Mouse (Mus musculus): ENCODE data around the gene Xbp1.
A peak's percentile ranks its signal among the peaks of the same experiment; 100 is the strongest.
"Not testable (repeated sequence)": the region's sequence is repeated elsewhere in the genome, so short reads cannot be mapped to it uniquely, and the experiment has no call there.

Xbp1 gene

DNA sequence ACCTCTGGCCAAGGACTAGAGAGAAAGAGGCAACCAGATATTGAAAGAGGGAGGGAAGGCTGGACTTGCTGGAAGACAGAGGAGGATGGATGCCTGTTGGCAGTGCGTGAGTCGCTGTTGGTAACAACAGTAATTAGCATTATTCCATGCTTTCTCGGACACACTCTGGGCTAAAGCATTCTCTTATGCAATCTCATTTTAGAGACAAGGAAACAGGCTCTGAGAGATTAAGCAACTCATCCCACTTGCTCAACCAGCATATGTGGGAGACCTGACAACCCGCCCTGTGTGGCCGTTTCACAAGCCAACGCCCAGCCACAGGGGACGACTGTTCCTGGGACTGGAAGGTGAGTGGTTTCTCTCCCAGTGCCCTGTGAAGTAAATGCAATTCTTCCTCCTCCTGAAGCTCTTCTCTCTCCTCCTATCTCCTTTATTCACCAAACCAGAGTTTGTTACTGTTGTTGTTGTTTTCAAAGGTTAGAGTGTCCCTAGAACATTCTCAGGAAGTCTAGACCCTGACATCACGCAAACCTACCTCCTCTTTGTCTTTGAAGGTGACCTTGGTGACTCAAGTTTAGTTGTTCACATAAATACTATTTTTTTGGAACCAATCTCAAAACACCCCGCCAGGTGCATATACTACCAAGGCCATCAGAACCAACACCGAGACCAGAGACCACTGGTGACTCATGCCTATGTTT, 18.0 kb upstream of the Xbp1 start:
- DNase-seq, result no peak

DNA sequence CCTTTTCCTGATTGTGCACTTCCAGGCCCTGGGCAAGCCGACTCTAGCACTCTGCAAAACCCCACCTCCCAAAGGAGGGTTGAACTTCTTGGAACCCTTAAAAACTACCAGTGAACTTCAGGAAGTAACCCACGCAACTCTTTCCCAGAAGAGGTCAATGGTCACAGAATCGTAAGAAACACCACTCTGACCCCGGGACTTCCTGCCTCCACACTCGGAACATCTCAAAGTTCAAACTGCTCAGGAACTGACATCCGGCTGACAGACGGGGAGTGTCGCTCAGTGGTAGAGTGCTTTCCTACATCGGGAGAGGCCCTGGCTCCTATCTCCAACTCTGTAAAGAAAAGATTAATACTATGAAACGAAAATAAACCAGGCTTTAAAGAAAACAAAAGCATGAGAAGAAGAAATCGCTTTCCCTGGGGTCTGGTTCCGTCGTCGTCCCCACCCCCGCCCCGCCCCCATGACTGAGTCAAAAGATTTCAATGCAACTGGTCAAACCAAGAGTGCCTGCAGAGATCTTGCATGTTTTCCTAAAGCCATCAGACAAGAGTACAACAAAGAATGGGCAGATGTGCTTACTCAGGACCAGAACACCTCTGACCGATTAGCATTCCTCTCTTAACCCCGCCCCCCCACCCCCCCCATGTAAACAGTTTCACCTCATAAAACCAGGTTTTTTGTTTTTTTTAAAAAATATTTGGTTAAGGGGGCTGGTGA, 14.4 kb upstream of the Xbp1 start:
- DNase-seq, result no peak

DNA sequence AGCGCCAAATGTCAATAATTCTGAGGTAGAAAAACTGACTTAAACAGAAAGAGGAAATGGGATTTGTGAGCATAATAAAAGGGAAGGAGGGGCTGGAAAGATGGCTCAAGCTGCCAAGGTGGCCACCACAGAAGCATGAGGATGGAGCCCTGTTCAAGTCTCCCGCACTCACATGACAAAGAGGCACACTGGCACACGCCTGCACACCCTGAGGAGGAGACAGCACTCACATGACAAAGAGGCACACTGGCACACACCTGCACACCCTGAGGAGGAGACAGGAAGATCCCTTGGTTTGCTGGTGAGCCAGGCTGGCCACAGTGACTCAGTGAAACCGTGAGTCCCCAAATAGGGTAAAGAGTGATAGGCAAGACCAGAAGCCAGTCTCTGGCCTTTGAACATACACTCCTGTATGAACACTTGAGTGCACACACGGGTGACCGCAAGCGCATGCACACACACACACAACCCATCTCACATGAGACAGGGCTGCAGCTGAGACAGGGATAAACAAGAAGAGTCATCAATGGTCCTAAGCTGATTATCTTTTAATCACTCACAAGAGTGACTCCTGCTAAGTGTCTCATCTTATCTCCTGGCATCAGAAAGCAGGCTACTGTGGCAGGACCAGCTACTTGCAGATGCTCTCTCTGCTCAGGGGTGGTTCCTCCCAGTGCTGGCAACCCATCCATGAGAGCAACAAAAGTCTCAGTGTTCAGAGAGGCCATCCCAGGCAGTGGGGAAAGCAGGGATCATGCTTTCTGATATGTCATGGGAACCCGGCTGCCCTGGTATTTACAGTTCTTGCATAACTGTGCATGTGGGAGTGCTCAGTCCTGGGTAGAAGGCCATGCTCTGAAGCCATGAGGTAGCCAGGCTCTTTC, 11.0 kb upstream of the Xbp1 start:
- no peak for DNase-seq

DNA sequence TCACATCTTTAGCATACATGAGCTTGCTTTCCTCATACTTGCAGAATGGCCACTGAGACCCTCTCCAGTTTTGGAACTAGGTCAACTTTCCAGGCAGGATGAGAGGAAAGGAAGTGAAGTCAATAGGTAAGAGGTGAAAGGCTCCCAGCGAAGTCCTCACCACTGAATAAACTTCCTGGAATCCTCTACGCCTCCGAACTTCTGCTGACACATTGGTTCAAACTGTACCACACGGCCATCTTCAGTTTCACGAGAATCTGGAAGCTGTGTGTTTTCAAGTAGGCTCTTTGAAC, 10.4 kb upstream of the Xbp1 start:
- DNase-seq, result no peak

DNA sequence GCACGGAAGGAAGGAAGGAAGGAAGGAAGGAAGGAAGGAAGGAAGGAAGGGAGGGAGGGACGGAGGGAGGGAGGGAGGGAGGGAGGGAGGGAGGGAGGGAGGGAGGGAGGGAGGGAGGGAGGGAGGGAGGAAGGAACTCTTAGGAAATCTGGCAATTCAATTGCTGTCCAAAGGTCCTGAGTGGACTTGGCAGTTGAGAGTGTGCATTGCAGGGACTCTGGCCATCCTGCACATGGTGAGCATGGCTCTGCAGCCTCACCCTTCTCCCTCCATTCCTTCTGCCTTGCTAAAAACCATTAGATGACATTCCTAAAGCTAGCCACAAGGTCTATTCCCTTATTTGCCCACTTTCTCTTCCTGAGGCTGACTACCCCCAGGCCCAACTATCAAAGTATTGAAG, 9.8 kb upstream of the Xbp1 start:
- not testable (repeated sequence) for DNase-seq

DNA sequence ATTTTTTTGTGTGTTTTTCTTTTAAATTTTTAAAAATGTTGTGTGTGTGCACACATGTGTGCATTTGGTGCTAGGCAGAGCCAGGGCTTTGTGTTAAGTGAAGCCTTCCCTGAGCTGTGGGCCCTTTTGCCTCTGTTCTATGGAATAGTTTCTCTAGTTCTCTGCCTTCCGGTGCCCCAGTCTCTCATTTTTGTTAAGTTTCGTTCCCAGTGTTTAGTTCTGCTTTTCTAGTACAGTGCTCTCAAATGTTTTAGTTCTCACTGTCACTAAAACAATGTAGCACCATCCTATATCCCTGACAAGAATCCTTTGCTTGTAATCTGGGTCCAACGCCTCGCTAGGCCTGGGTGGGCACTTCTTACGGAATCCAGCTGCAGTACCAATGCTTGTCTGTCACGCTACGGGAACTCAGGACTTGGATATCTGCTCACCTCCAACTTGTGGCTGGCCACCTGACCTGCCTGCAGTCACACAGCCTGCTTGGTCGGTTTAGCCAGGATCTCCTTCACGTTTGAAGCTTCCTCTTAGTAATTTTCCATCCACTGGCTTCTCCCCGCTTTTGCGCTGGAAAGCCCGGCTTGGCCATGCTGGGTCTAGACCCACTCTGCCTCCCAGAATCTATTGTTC, 8.2 kb upstream of the Xbp1 start:
- no peak for DNase-seq

DNA sequence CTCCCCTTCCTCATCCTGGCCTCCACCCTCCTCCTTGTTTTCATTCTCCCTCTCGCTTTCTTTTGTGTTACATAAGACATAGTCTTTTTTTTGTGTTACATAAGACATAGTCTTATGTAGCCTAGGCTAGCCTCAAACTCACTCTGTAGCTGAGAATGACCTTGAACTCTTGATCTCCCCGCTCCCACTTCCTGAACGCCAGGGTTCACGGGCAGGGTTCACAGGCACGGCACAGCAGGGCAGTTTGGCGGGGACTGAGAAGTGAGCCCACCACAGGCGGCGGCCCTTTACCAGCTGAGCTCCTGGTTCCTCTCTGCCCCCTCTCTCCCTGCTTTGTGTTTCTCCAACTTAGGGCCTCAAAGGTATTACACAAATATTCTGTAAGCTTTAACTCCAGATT, 7.5 kb upstream of the Xbp1 start:
- no peak for DNase-seq

DNA sequence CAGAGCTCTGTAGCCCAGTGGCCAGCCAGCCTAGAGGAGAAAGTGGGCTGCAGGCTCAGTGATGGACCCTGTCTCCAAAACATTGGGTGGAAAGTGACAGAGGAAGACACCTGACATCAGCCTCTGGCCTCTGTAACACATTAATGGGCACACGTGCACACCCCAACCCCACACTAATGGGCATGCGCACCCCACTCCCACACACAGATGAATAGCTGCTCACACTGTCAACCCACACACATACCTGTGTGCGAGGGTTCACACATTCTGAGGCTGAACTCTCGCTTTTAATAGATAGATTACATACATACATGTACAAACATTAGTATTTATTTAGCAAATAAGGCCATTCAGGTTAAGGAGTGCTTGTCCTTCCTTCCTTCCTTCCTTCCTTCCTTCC, 6.4 kb upstream of the Xbp1 start:
- no peak for DNase-seq

DNA sequence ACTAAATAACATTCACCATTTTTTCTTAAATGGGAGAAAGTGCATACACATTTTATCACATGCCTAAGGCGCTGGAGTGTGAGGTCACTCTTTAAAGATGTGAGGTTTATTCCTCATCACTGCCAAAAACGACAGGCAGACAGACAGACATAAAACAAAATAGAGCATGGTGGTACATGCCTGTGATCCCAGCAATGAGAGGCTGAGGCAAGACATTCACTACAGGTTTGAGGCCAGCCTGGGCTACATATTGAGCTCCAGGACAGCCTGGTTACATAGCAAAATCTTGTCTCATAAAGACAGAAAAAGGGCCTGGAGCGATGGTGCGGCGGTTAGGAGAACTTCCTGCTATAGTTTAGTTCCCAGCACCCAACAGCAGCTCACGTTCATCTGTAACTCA, 5.3 kb upstream of the Xbp1 start:
- no peak for DNase-seq

DNA sequence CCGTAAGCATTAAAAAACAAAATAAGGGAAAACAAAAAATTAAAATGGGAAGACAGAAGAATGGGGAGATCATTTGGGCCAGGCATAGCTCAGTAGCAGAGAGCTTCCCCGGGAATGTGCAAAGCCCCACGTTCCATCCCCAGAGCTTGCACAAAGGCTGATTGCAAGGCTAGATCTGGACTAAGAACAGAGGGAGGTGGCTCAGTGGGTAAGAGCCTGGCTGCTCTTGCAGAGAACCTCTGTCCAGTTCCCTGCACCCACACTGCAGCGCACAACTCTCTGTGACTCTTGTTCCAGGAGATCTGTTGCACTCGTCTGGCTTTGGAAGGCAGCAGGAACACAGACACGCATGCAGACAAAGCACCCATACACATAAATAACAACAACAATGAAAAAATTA, 4.8 kb upstream of the Xbp1 start:
- no peak for DNase-seq

DNA sequence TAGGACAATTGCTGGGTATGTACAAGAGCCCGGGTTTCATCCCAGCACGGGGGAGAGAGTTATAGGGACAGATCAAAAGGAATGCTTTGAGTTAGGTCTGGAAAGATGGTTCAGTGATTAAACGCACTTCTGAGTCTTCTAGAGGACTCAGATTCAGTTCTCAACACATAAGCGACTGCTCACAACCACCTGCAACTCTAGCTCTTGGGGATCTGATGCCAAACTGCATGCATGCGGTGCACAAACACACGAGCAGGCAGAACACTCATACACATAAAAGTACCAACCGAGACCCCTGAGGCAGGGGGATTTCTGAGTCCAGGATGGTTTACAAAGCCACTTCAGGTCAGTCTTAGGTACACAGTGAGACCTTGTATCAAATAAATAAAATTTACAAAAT, 4.3 kb upstream of the Xbp1 start:
- no peak for DNase-seq

DNA sequence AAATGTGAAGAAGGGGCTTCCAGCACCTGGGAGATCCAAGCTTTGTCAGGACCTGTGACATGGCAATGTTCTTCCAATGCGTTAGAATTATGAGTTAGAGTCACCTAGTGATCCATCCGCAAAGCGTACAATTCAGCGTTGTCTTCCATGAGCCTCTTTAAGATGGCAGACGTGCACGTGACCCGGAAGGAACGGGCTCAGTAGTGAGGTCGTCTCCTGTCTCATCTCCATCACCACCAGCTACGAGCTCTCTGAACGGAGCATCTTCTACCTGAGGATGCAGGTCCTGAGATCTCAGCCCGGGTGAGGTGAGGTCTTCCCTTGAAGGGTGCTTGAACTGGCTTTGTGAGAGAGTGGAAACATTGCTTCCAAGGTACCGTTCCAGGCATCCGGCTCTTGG, 3.8 kb upstream of the Xbp1 start:
- no peak for DNase-seq

DNA sequence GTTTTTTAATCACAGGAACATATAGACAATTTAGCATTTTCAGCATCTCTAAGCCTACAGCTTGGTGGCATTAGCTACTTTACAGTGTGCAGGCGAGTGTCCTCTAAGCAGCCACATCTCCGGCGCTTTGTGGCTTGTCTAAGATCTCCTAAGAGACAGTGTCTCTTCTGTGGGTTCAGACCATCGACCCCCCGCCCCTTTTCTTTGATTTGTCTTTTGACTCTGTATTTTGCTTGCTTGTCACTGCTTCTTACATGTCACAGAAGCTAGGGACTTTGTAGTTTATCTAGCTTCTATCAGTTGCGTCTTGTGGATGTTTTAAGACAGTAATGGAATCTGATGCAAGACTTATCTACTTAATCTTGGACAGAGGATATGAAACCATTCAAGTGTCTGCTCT, 3.1 kb upstream of the Xbp1 start:
- no peak for DNase-seq

DNA sequence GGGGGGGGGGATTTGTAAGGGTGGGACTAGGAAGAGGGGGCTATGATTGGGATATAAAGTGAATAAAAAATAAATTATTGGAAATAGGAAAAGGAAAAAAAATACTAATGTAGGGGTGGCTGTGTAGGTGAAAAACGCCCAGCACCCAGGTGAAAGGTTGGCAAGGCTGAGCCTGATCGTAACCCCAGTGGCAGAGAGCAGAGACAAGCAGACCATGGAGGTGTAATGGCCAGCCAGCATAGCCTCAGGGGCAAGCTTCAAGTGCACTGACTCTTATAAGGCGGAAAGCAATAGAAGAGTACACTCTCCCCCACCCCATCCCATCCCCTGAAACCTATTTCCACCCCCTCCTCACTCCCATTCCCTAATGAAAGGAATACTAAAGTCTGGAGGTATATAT, 778 bp upstream of the Xbp1 start:
- DNase-seq, result no peak

DNA sequence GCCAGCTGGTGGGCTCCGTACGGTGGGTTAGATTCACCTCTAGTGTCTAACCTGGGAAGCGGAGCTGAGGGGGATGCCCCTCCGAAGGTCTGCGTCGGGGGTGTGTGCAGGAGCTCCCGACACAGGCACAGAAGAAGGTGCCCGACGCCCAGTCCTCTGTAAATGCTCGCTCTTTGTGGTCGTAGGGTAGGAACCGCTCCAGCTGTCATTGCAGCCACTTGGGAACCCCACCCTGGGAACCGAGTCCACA, 732 bp downstream of the Xbp1 start:
- no peak for DNase-seq

DNA sequence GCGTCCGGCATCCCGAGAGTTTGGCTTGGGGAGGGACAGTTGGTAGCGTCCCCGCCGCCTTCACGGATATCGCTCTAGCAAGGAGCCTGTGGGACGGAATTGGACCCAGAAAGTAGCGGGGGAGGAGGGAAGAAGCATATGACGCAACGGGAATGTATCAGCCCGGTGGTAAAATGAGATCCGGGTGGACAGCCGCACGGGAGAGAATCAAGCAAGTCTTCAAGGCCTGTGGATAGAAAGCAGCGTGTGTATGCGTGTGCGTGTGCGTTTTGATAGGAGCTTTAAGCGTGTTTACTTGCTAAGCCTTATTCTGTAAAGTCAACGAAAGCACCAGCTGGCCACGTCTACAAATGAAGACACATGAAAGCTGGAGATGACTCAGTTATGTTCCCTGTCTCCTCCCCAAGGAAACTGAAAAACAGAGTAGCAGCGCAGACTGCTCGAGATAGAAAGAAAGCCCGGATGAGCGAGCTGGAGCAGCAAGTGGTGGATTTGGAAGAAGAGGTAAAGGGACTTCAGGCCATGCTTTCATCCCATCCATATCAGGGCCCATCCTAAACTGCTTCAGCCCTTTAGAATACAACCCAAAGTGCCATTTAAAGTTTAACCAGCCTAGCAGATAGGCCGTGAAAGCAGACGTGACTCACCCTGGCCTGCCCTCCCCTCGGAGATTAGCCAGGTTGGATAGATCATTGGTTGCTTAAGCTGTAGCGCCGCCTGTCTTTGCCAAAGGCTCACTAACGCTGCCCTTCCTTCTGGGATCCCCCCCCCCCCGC, 1.2 kb downstream of the Xbp1 start:
- peak; percentile 74 to 81 for DNase-seq

DNA sequence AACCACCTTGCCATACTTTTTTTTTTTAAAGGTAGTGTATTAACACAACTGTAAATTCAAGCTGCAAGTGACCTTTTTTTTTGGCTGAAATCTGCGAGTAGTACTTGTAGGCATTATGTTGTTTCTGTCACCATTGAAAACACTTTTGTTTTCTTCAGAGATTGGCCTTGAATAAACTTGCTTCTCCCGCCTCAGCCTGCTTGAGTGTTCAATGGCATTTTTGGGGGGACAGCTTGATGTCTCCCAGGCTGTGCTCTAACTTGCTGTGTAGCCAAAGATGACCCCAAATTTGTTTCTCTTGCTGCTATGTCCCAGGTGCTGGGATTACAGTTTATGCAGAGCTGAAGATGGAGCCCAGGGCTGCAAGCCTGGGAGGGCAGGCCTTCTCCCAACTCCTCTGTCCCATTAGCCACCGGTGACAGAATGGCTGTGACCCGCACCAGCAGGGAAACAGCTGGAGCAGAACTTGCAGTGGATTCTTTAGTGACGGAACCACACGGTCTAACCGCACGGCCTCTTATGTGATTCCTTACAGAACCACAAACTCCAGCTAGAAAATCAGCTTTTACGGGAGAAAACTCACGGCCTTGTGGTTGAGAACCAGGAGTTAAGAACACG, 2.4 kb downstream of the Xbp1 start:
- no peak for DNase-seq

DNA sequence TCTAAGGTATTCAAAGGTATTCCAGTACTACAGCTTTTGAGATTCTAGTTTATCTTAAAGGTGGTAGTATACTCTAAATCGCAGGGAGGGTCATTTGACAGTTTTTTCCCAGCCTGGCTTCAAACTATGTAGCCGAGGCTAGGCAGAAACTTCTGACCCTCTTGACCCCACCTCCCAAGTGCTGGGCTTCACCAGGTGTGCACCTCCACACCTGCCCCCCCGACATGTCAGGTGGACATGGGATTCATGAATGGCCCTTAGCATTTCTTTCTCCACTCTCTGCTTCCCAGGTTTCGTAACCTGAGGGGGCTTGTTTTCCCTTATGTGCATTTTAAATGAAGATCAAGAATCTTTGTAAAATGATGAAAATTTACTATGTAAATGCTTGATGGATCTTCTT, 5.0 kb downstream of the Xbp1 start:
- DNase-seq, result no peak

DNA sequence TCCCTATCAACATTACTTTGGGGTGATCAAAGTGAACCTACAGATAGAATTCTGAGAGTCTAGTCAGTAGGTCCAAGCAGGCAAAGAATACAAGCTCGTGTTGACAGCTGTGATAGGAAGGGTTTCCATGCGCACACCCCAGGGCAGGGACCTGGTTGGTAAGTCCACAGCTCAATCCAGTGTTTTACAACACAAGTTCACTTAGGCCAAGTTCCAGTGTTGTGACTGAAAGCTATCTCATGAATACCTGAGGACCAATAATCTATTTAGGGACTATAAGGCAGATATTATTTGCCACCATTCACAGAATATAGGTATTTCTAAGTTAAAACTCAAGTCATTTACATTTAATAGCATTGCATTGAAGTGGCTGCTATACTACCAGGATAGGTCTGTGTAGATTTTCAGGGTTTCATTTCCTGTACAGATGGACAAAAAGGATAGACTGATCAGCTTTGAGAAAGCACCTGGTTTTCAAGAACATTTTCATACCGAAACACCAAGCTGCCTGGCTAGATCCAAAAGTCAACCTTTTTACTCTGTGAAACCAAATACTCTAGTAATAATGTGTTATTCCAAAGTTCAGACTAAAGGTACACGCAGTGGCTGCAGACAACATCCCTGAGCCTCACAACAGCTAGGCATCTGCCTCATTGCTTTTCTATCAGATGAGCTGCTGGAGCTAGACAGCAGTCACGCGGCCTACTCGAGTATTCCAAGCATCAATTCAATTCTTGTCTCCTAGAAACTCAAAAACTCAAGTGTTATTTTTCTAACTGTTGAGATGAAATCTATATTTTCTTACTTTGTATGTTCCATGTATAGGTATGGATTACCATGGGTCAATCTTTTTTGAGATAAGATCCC, 6.3 kb downstream of the Xbp1 start:
- DNase-seq, result no peak

DNA sequence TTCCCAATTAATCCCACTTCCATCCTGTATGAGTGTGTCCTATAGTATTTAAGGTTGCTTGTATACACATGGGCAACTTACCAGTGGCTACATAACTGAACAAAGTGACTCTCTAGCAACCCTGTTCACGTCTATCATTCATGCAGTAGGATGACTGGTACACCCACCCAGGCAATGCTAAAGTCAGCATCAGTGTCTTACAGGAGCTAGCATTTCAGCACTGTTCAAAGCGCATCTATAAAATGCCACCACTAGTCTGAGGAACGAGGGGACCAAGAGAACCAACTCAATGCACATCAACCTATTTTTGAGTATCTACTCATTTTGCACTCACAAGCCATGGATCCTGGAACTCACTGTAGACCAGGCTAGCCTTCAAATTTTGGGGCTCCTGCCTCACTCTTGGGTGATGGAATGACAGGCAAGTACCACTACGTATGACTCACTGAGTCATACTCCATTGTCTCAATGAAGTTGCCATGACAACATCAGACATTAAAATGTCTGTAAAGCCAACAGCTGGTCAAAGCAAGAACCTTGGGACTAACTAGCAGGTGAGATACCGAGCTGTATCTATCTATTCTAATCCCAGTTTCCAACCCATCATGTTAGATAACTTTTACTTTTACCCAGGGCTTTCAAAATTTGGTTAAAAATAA, 7.5 kb downstream of the Xbp1 start:
- DNase-seq, result no peak

DNA sequence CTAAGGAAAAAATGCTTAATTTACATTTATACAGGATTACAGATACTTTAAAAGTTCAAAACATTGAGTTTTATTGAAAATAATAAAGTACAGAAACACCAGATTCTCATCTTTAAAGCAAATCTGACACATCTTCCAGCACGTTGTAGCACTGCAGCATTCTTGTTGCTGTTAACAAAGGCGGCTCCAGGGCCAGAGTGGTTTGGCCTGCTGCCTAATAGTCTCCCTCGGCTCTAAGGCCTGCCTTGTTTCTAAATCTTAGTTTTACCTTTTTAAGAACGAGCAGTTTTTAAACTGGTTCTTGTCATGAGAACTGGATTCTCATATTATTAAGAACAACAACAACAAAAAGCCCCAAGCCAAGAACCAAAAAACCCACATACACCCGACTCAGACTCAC, 8.4 kb downstream of the Xbp1 start:
- no peak for DNase-seq

All from cerebellum, postnatal 14 days (tissue).